Mouse (Mus musculus): ENCODE measurements around the gene Atrx.

The Atrx gene

GRCm38 (mm10) chrX:105767932-105768331 lies 161.3 kb downstream of the Atrx start:
- no peak for DNase-seq (ENCODE audit: extremely low spot score, low read depth, low spot score)

DNA sequence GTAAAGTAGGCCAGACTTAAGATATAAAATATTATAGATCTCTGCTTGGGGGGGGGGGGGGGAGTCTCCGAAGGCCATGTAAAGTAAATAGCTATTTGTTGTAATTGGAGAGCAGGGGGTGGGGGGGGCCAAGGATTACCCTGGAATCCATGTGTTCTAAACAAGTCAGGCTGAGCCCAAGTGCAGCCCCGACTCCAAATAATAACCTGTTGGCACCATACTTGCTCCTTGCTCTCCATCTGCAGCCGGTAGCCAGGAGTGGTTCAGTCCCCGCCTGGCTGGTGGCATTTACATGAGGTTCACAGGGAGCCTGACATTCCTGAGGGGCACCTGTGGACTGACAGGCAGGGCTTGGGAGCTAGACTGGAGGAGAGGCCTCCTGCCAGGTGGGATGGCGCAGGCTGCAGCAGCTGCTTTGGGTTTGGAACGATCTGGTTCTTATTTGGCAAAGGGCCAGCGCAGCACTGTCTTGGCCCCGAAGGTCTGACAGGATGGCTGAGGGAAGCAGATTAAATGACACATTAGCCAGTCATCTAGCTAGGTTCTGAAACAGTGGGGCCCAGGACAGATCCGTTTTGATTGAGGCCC lies 161.9 kb downstream of the Atrx start:
- DNase-seq (ENCODE audit: extremely low spot score, low read depth, low spot score): no peak

- no peak for DNase-seq (ENCODE audit: extremely low spot score, low read depth, low spot score)
Observed at GRCm38 (mm10) chrX:105766013-105766412, 163.2 kb downstream of the Atrx start.

GRCm38 (mm10) chrX:105765005-105765706 lies 164.0 kb downstream of the Atrx start:
- no peak for DNase-seq (ENCODE audit: extremely low spot score, low read depth, low spot score)

GRCm38 (mm10) chrX:105764162-105765004 lies 164.8 kb downstream of the Atrx start, which contains the start of gene Fgf16:
Gene Fgf16 (plus strand): TSS chrX:105764279.
- no peak for DNase-seq (ENCODE audit: extremely low spot score, low read depth, low spot score)

- DNase-seq (ENCODE audit: extremely low spot score, low read depth, low spot score): no peak
Observed at GRCm38 (mm10) chrX:105763612-105764011, 165.6 kb downstream of the Atrx start.

DNA sequence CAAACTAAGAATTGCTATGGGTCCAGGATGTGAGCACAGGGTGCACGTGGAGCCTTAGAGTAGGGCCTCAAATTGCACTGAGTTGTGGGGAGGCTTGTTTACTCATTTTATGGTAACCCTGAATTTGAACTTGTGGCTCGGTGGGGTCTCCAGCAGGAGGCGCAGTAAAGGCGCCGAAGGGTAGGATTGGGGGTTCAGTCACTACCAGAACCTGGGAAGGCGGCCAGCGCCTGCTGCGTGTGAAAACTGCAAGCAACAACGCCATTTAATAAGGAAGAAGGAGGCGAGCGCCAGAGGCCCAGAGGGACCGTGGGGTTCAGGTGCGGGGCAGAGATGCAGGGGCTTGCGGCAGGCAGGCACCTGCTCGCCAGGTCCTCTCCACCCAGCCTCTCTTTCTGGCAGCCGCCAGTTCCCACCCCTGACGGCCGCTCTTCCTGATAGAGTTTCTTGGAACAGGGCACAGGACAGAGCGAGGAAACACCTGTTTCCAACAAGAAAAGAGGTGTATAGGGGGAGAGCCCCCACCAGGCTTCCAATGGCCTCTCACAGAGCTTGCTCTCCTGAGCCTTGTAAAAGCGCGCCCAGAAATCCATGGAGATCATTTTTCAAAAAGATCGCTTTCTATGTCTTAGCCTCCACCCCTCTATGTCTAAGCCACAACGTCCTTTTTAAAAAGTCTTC lies 166.2 kb downstream of the Atrx start:
- no peak for DNase-seq (ENCODE audit: extremely low spot score, low read depth, low spot score)
